Comparison of ENCODE assay signal across 8 mouse cellular contexts in the genomic region with DNA sequence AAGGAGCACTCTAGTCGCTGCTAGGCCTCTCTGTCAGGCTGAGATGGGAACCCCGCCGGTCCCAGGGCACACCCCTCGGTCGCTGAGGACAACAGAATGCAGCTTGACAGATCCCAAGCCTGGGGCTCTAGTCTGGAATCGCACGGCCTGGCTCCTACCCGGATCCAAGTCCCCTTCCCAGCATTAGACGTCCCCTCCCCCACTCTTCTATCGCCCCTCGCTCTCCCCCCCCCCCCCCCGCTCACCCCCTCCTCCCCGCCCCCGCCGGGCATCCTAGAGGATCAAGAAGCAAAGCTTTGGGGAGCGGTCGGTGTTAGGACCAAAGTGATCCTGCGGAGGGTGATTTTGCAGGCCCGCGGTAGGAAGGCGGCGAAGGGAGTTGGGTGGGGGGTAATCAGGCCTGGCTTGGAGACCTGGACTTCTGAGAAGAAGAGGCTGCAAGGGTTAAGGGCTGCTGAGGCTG. TPM values are rescaled to one million over a fixed set of nuclear protein-coding genes. Genes with fewer than 3 reads are reported as not detected.
DNase-seq lines count a peak whose midpoint lies in the region; ATAC-seq and TF ChIP-seq lines count a peak whose summit lies in the region.

No protein-coding gene starts in this region.

- no peak for TF ChIP-seq EP300 in heart, postnatal 0 days (IDR thresholded peaks at IDR 0.05; ENCODE audit: low read depth)

- H3K27me3 ChIP-seq in thymus, adult 2 months (ENCODE audit: control insufficient read depth, insufficient read depth, low read length), result no peaks in the 10 kb centered on the region; the same call in 1 of the 2 replicates
- H3K27me3 ChIP-seq in heart, postnatal 0 days (ENCODE audit: control insufficient read depth, insufficient read depth, low read length), result no peaks in the 10 kb centered on the region
- peaks cover 36% of the 10 kb centered on the region for H3K27me3 ChIP-seq in liver, embryonic 12.5 days (replicated peaks)
- H3K27me3 ChIP-seq in stomach, embryonic 14.5 days (ENCODE audit: control insufficient read depth, insufficient read depth, low read length), result no peaks in the 10 kb centered on the region

- TF ChIP-seq POLR2A in thymus, adult 2 months (IDR thresholded peaks at IDR 0.05; ENCODE audit: control insufficient read depth, extremely low read depth, insufficient read depth, low read length, poor library complexity), result no peak

- 23% methylated on average over 19 of the region's 22 CpGs for WGBS in thymus, adult 2 months
- 2% methylated on average over 17 of the region's 22 CpGs for WGBS in heart, postnatal 0 days
- 4% methylated on average over 20 of the region's 22 CpGs for WGBS in liver, embryonic 12.5 days (ENCODE audit: insufficient replicate concordance)
- WGBS in stomach, embryonic 14.5 days, result under 1% methylated on average over 17 of the region's 22 CpGs

- H3K27ac ChIP-seq in thymus, adult 2 months (ENCODE audit: control insufficient read depth, insufficient read depth, low read length), result no peak overlapping the region
- H3K27ac ChIP-seq in heart, postnatal 0 days (ENCODE audit: low read depth), result peak overlapping the region; percentile 73; the same call in 1 of the 2 replicates
- no peak overlapping the region for H3K27ac ChIP-seq in liver, embryonic 12.5 days
- peak overlapping the region; percentile 63; the same call in 1 of the 2 replicates for H3K27ac ChIP-seq in stomach, embryonic 14.5 days (ENCODE audit: low read length)

- H3K36me3 ChIP-seq in thymus, adult 2 months (ENCODE audit: control insufficient read depth, insufficient read depth, low read length), result no peaks in the 10 kb centered on the region
- no peaks in the 10 kb centered on the region for H3K36me3 ChIP-seq in heart, postnatal 0 days (replicated peaks; ENCODE audit: control insufficient read depth, insufficient read depth, low read length)
- no peaks in the 10 kb centered on the region for H3K36me3 ChIP-seq in liver, embryonic 12.5 days
- no peaks in the 10 kb centered on the region for H3K36me3 ChIP-seq in stomach, embryonic 14.5 days (ENCODE audit: control insufficient read depth, insufficient read depth, low read length)

- peak overlapping the region; percentile 94 for H3K4me2 ChIP-seq in heart, postnatal 0 days (ENCODE audit: low read depth, low read length)
- peak overlapping the region; percentile 89 for H3K4me2 ChIP-seq in liver, embryonic 12.5 days
- peak overlapping the region; percentile 76 for H3K4me2 ChIP-seq in stomach, embryonic 14.5 days (replicated peaks; ENCODE audit: low read depth, low read length)

- H3K4me1 ChIP-seq in thymus, adult 2 months (replicated peaks; ENCODE audit: control insufficient read depth, insufficient read depth, low read length), result peaks cover 6% of the 10 kb centered on the region; the same call in 1 of the 2 replicates
- no peaks in the 10 kb centered on the region; the same call in 1 of the 2 replicates for H3K4me1 ChIP-seq in heart, postnatal 0 days (ENCODE audit: control insufficient read depth, insufficient read depth)
- H3K4me1 ChIP-seq in liver, embryonic 12.5 days, result peaks cover 16% of the 10 kb centered on the region
- 0 out of 2 replicates have a peak, but pooled peaks cover 8% of the 10 kb centered on the region for H3K4me1 ChIP-seq in stomach, embryonic 14.5 days (ENCODE audit: control insufficient read depth, insufficient read depth, low read length)

- no peaks in the 10 kb centered on the region for H3K9me3 ChIP-seq in heart, postnatal 0 days (replicated peaks; ENCODE audit: control insufficient read depth, low read length)
- no peaks in the 10 kb centered on the region for H3K9me3 ChIP-seq in liver, embryonic 12.5 days (replicated peaks)
- H3K9me3 ChIP-seq in stomach, embryonic 14.5 days (ENCODE audit: control insufficient read depth, low read depth, low read length), result no peaks in the 10 kb centered on the region

- no peak for TF ChIP-seq CTCF in thymus, adult 2 months (IDR thresholded peaks at IDR 0.05; ENCODE audit: borderline replicate concordance, control insufficient read depth, extremely low read depth, insufficient read depth, low read length, poor library complexity)
- TF ChIP-seq CTCF in heart, postnatal 0 days (IDR thresholded peaks at IDR 0.05; ENCODE audit: low read depth), result no peak

- peak overlapping the region; percentile 65 for H3K9ac ChIP-seq in heart, postnatal 0 days (replicated peaks; ENCODE audit: low read depth, low read length)
- peak overlapping the region; percentile 64 for H3K9ac ChIP-seq in liver, embryonic 12.5 days
- peak overlapping the region; percentile 49 for H3K9ac ChIP-seq in stomach, embryonic 14.5 days (replicated peaks; ENCODE audit: low read depth, low read length)

- H3K4me3 ChIP-seq in thymus, adult 2 months (ENCODE audit: control insufficient read depth, insufficient read depth, low read length), result peak overlapping the region; percentile 91
- H3K4me3 ChIP-seq in heart, postnatal 0 days (ENCODE audit: low read depth, low read length), result peak overlapping the region; percentile 73
- H3K4me3 ChIP-seq in liver, embryonic 12.5 days, result peak overlapping the region; percentile 67
- peak overlapping the region; percentile 75 for H3K4me3 ChIP-seq in stomach, embryonic 14.5 days (ENCODE audit: low read depth, low read length)

- ATAC-seq in cerebellum, adult (ENCODE audit: insufficient number of reproducible peaks, low FRiP score, low TSS enrichment), result no peak
- ATAC-seq in heart, postnatal 0 days (ENCODE audit: insufficient read depth, low read depth), result peak; percentile 24
- ATAC-seq in liver, embryonic 12.5 days, result no peak
- peak; percentile 48; the same call in 1 of the 2 replicates for ATAC-seq in stomach, embryonic 14.5 days (ENCODE audit: insufficient number of reproducible peaks, insufficient read depth, low FRiP score, low read depth)

- DNase-seq in cerebellum, adult 11 months, result peak; percentile 54
- no peak for DNase-seq in thymus, adult 2 months
- no peak for DNase-seq in thymus, postnatal 10 days (ENCODE audit: low spot score in 2 of 2)
- no peak for DNase-seq in heart, postnatal 0 days (ENCODE audit: low spot score)
- no peak for DNase-seq in urinary bladder, adult 2 months (ENCODE audit: low spot score)

RNA-seq across cellular contexts. Expression of a gene that starts 0.8 kb away (rescaled TPM):
- polyA plus RNA-seq in thymus, adult 2 months (2012; rRNA removed), result 17.7 and 34.8 TPM in 2 replicates
- total RNA-seq in heart, postnatal 0 days (2014; rRNA removed; ENCODE audit: low replicate concordance), result 48.0 and 170 TPM in 2 replicates
- 67.3 and 69.7 TPM in 2 replicates for polyA plus RNA-seq in heart, postnatal 0 days (2015; fragmentation: Nextera tagmentation; extraction: Ambion mirVana)
- 6.3 and 6.7 TPM in 2 replicates for polyA plus RNA-seq in liver, embryonic 12.5 days (2016; fragmentation: Nextera tagmentation; extraction: Ambion mirVana)
- polyA plus RNA-seq in stomach, embryonic 14.5 days (2014; fragmentation: Nextera tagmentation; extraction: Ambion mirVana), result 41.8 and 47.2 TPM in 2 replicates
- polyA plus RNA-seq in urinary bladder, adult 2 months (2012; rRNA removed), result 36.9 and 42.2 TPM in 2 replicates

RNA-seq across cellular contexts. Expression of a gene that starts 19.3 kb away (rescaled TPM):
- 0.97 and 8.6 TPM in 2 replicates for polyA plus RNA-seq in thymus, adult 2 months (2012; rRNA removed)
- total RNA-seq in heart, postnatal 0 days (2014; rRNA removed; ENCODE audit: low replicate concordance), result 0.38 and 1.0 TPM in 2 replicates
- polyA plus RNA-seq in heart, postnatal 0 days (2015; fragmentation: Nextera tagmentation; extraction: Ambion mirVana), result 0.15 and 0.18 TPM in 2 replicates
- 81.9 and 84.3 TPM in 2 replicates for polyA plus RNA-seq in liver, embryonic 12.5 days (2016; fragmentation: Nextera tagmentation; extraction: Ambion mirVana)
- 0.38 and 0.46 TPM in 2 replicates for polyA plus RNA-seq in stomach, embryonic 14.5 days (2014; fragmentation: Nextera tagmentation; extraction: Ambion mirVana)
- polyA plus RNA-seq in urinary bladder, adult 2 months (2012; rRNA removed), result 1.6 and 2.1 TPM in 2 replicates

RNA-seq across cellular contexts. Expression of a gene that starts 26.5 kb away (rescaled TPM):
- 43.3 and 47.7 TPM in 2 replicates for polyA plus RNA-seq in thymus, adult 2 months (2012; rRNA removed)
- total RNA-seq in heart, postnatal 0 days (2014; rRNA removed; ENCODE audit: low replicate concordance), result 159 and 173 TPM in 2 replicates
- polyA plus RNA-seq in heart, postnatal 0 days (2015; fragmentation: Nextera tagmentation; extraction: Ambion mirVana), result 81.0 and 85.3 TPM in 2 replicates
- polyA plus RNA-seq in liver, embryonic 12.5 days (2016; fragmentation: Nextera tagmentation; extraction: Ambion mirVana), result 27.6 and 28.7 TPM in 2 replicates
- 40.4 and 40.6 TPM in 2 replicates for polyA plus RNA-seq in stomach, embryonic 14.5 days (2014; fragmentation: Nextera tagmentation; extraction: Ambion mirVana)
- polyA plus RNA-seq in urinary bladder, adult 2 months (2012; rRNA removed), result 31.3 and 38.4 TPM in 2 replicates

RNA-seq across cellular contexts. Expression of a gene that starts 52.7 kb away (rescaled TPM):
- 22.0 and 24.1 TPM in 2 replicates for polyA plus RNA-seq in thymus, adult 2 months (2012; rRNA removed)
- 32.3 and 56.5 TPM in 2 replicates for total RNA-seq in heart, postnatal 0 days (2014; rRNA removed; ENCODE audit: low replicate concordance)
- polyA plus RNA-seq in heart, postnatal 0 days (2015; fragmentation: Nextera tagmentation; extraction: Ambion mirVana), result 18.0 and 18.1 TPM in 2 replicates
- polyA plus RNA-seq in liver, embryonic 12.5 days (2016; fragmentation: Nextera tagmentation; extraction: Ambion mirVana), result 7.7 and 8.0 TPM in 2 replicates
- polyA plus RNA-seq in stomach, embryonic 14.5 days (2014; fragmentation: Nextera tagmentation; extraction: Ambion mirVana), result 28.8 and 29.1 TPM in 2 replicates
- 57.0 and 64.8 TPM in 2 replicates for polyA plus RNA-seq in urinary bladder, adult 2 months (2012; rRNA removed)

RNA-seq across cellular contexts. Expression of a gene that starts 59.2 kb away (rescaled TPM):
- polyA plus RNA-seq in thymus, adult 2 months (2012; rRNA removed), result 151 and 194 TPM in 2 replicates
- 54.2 and 128 TPM in 2 replicates for total RNA-seq in heart, postnatal 0 days (2014; rRNA removed; ENCODE audit: low replicate concordance)
- 211 and 213 TPM in 2 replicates for polyA plus RNA-seq in heart, postnatal 0 days (2015; fragmentation: Nextera tagmentation; extraction: Ambion mirVana)
- polyA plus RNA-seq in liver, embryonic 12.5 days (2016; fragmentation: Nextera tagmentation; extraction: Ambion mirVana), result 159 and 163 TPM in 2 replicates
- polyA plus RNA-seq in stomach, embryonic 14.5 days (2014; fragmentation: Nextera tagmentation; extraction: Ambion mirVana), result 203 and 209 TPM in 2 replicates
- 90.1 and 108 TPM in 2 replicates for polyA plus RNA-seq in urinary bladder, adult 2 months (2012; rRNA removed)

Comparison
In these comparisons a context has a peak if more than half of its experiments do, and no peak if none do; other contexts are left out.
1. ATAC-seq: peak in heart, postnatal 0 days (single experiment) and stomach, embryonic 14.5 days (single experiment); none in cerebellum, adult (single experiment) and liver, embryonic 12.5 days (single experiment).
2. H3K27ac ChIP-seq: peak in heart, postnatal 0 days (single experiment) and stomach, embryonic 14.5 days (single experiment); none in thymus, adult 2 months (single experiment) and liver, embryonic 12.5 days (single experiment).
3. Peak in every context shown above with its lines, with median percentiles within 50 percentile points of each other: H3K4me3 ChIP-seq, H3K4me2 ChIP-seq and H3K9ac ChIP-seq.